Mouse (Mus musculus) cortical plate, adult 2 months (tissue): Measurements from ENCODE around the gene AC131692.1. TPM values are rescaled to one million over a fixed set of nuclear protein-coding genes. Genes with fewer than 3 reads are reported as not detected.

Experiments used
- H3K27ac ChIP-seq: fragments of 200-500 bp; 2 replicates; pipeline ENCODE4 v1.5.1; 2012; ENCODE audit warnings: low read length, control low read depth, inconsistent platforms; ENCODE audit not compliant: insufficient read depth
- H3K4me1 ChIP-seq: fragments of 200-500 bp; 2 replicates; pipeline ENCODE4 v1.6.1; 2011; ENCODE audit warnings: low read length; ENCODE audit not compliant: control insufficient read depth, insufficient read depth
- H3K4me3 ChIP-seq: fragments of 200-500 bp; 2 replicates; pipeline ENCODE4 v1.5.1; 2011; ENCODE audit warnings: mild to moderate bottlenecking, low read length, control low read depth; ENCODE audit not compliant: insufficient read depth
- CTCF ChIP-seq: fragments of 200-500 bp; IDR thresholded peaks from 2 replicates; pipeline ENCODE4 v1.5.1; 2011; ENCODE audit warnings: mild to moderate bottlenecking, control low read depth, low read length; ENCODE audit not compliant: insufficient read depth; ENCODE audit errors: extremely low read depth
- POLR2A ChIP-seq: fragments of 200-500 bp; IDR thresholded peaks from 2 replicates; pipeline ENCODE4 v1.6.1; 2011; ENCODE audit warnings: mild to moderate bottlenecking, low read length, control low read depth; ENCODE audit not compliant: insufficient read depth; ENCODE audit errors: extremely low read depth
- polyA plus RNA-seq: library from polyadenylated mRNA; depleted of rRNA; stranded (reverse); fragments of >200 nt; gene quantifications from 2 replicates; pipeline ENCODE4 v1.2.3, GENCODE M21; 2012

AC131692.1 gene
- polyA plus RNA-seq, 1 experiment: not detected

- peak; percentile 77 for TF ChIP-seq CTCF
- 0 out of 2 replicates have a peak, but pooled peaks have one; percentile 13 for TF ChIP-seq POLR2A
- H3K4me1 ChIP-seq: peaks cover 6% of the 10 kb centered on the region
- peak overlapping the region; percentile 40 for H3K4me3 ChIP-seq
- H3K27ac ChIP-seq: peak overlapping the region; percentile 50; the same call in 1 of the 2 replicates
Observed at GRCm38 (mm10) chr19:6067011-6067723, 27.1 kb upstream of the AC131692.1 start.

- Histone ChIP-seq H3K4me3 (peak within 1 kb of the TSS; percentile 40), H3K27ac (peak within 1 kb of the TSS; percentile 50; the same call in 1 of the 2 replicates), H3K4me1 (peaks cover 1% of the 10 kb centered on the region)
- TF ChIP-seq POLR2A: peak; percentile 50; the same call in 1 of the 2 replicates
- no peak for TF ChIP-seq CTCF
Observed at GRCm38 (mm10) chr19:6067724-6068415, 26.3 kb upstream of the AC131692.1 start, which contains the start of gene Tm7sf2. Gene Tm7sf2 (minus strand): TSS chr19:6068373.

GRCm38 (mm10) chr19:6068951-6069350, 25.3 kb upstream of the AC131692.1 start:
- Histone ChIP-seq H3K27ac (no peak overlapping the region), H3K4me1 (peaks cover 1% of the 10 kb centered on the region; the same call in 1 of the 2 replicates), H3K4me3 (no peak overlapping the region)
- no peak for TF ChIP-seq POLR2A
- no peak for TF ChIP-seq CTCF

- H3K4me3 ChIP-seq: no peak overlapping the region
- TF ChIP-seq CTCF (no peak), POLR2A (no peak)
Observed at GRCm38 (mm10) chr19:6069851-6070250, 24.4 kb upstream of the AC131692.1 start.

GRCm38 (mm10) chr19:6070571-6071250, 23.5 kb upstream of the AC131692.1 start:
- Histone ChIP-seq H3K4me3 (no peak overlapping the region), H3K27ac (no peak overlapping the region)
- no peak for TF ChIP-seq POLR2A
- TF ChIP-seq CTCF: no peak

More at GRCm38 (mm10) chr19:6069851-6070250, 24.4 kb upstream of the AC131692.1 start:
- Histone ChIP-seq H3K27ac (no peak overlapping the region), H3K4me1 (peaks cover 1% of the 10 kb centered on the region; the same call in 1 of the 2 replicates)

GRCm38 (mm10) chr19:6071261-6071660, 23.0 kb upstream of the AC131692.1 start:
- H3K4me3 ChIP-seq: no peak overlapping the region
- H3K27ac ChIP-seq: no peak overlapping the region

More at GRCm38 (mm10) chr19:6070571-6071250, 23.5 kb upstream of the AC131692.1 start:
- H3K4me1 ChIP-seq: peaks cover 1% of the 10 kb centered on the region; the same call in 1 of the 2 replicates

GRCm38 (mm10) chr19:6073889-6074288, 20.3 kb upstream of the AC131692.1 start:
- H3K27ac ChIP-seq: no peak overlapping the region
- no peak overlapping the region for H3K4me3 ChIP-seq

More at GRCm38 (mm10) chr19:6071261-6071660, 23.0 kb upstream of the AC131692.1 start:
- H3K4me1 ChIP-seq: peaks cover 2% of the 10 kb centered on the region
- TF ChIP-seq CTCF (no peak), POLR2A (no peak)

GRCm38 (mm10) chr19:6076564-6077393, 17.4 kb upstream of the AC131692.1 start, which contains the start of gene Vps51:
Gene Vps51 (minus strand): TSS chr19:6077231.
- Histone ChIP-seq H3K27ac (peak within 1 kb of the TSS; percentile 75), H3K4me1 (peaks cover 4% of the 10 kb centered on the region), H3K4me3 (peak within 1 kb of the TSS; percentile 89)
- TF ChIP-seq CTCF (no peak), POLR2A (peak; percentile 49; the same call in 1 of the 2 replicates)

More at GRCm38 (mm10) chr19:6073889-6074288, 20.3 kb upstream of the AC131692.1 start:
- TF ChIP-seq POLR2A: no peak
- TF ChIP-seq CTCF: no peak
- H3K4me1 ChIP-seq: peaks cover 4% of the 10 kb centered on the region
